Mouse (Mus musculus) midbrain, embryonic 12.5 days (tissue): ENCODE data around the gene Cmtm4. TPM values are rescaled to one million over a fixed set of nuclear protein-coding genes. Genes with fewer than 3 reads are reported as not detected.
A peak's percentile ranks its signal among the peaks of the same experiment; 100 is the strongest.

Source experiments
- ATAC-seq: fragments of 200-750 bp; cut with Nextera tagmentation; 2 replicates; pipeline ENCODE4 v1.8.0; 2017; ENCODE audit warnings: low read depth, moderate TSS enrichment, moderate library complexity; ENCODE audit not compliant: low FRiP score
- H3K27ac ChIP-seq: fragments of 300-500 bp; sonication (generic); replicated peaks from 2 replicates; pipeline ENCODE4 v1.5.1; 2016; ENCODE audit warnings: mild to moderate bottlenecking
- H3K27me3 ChIP-seq: fragments of 300-500 bp; sonication (generic); 2 replicates; pipeline ENCODE4 v1.6.1; 2016; ENCODE audit warnings: mild to moderate bottlenecking
- H3K36me3 ChIP-seq: fragments of 300-500 bp; sonication (generic); 2 replicates; pipeline ENCODE4 v1.6.1; 2016
- H3K4me1 ChIP-seq: fragments of 300-500 bp; sonication (generic); 2 replicates; pipeline ENCODE4 v1.6.1; 2016
- H3K4me2 ChIP-seq: fragments of 300-500 bp; sonication (generic); replicated peaks from 2 replicates; pipeline ENCODE4 v1.6.1; 2016; ENCODE audit warnings: mild to moderate bottlenecking, moderate library complexity
- H3K4me3 ChIP-seq: fragments of 300-500 bp; sonication (generic); 2 replicates; pipeline ENCODE4 v1.5.1; 2016; ENCODE audit warnings: mild to moderate bottlenecking
- H3K9ac ChIP-seq: fragments of 300-500 bp; sonication (generic); replicated peaks from 2 replicates; pipeline ENCODE4 v1.6.1; 2016; ENCODE audit warnings: mild to moderate bottlenecking, moderate library complexity
- H3K9me3 ChIP-seq: fragments of 300-500 bp; sonication (generic); 2 replicates; pipeline ENCODE4 v1.6.1; 2016; ENCODE audit warnings: mild to moderate bottlenecking
- WGBS: fragments of 180-500 bp; shearing (Covaris S2); methylation state at CpG from one replicate; pipeline ENCODE4 v1.1.7; 2016; 5-methylcytosine and 5-hydroxymethylcytosine counted together
- polyA plus RNA-seq: library from polyadenylated mRNA; unstranded; fragments of >200 nt; fragmentation: Nextera tagmentation; extraction: Ambion mirVana; gene quantifications from 2 replicates; pipeline ENCODE4 v1.2.1, GENCODE M21; 2016

Gene Cmtm4
- polyA plus RNA-seq, 1 experiment from 2014 or later = 2.0 TPM

- WGBS = 88% methylated on average over 5 of the region's 5 CpGs
- peaks cover 24% of the 10 kb centered on the region for H3K4me1 ChIP-seq
- no peak overlapping the region for H3K27ac ChIP-seq
- no peak overlapping the region for H3K4me3 ChIP-seq
- no peak for ATAC-seq
- no peaks in the 10 kb centered on the region for H3K36me3 ChIP-seq
- H3K9ac ChIP-seq = no peak overlapping the region
- H3K4me2 ChIP-seq = no peak overlapping the region
- no peaks in the 10 kb centered on the region for H3K9me3 ChIP-seq
- no peaks in the 10 kb centered on the region; the same call in 1 of the 2 replicates for H3K27me3 ChIP-seq
Measured at GRCm38 (mm10) chr8:104342426-104342825, 53.2 kb downstream of the Cmtm4 start.

- Histone ChIP-seq H3K27me3 (no peaks in the 10 kb centered on the region; the same call in 1 of the 2 replicates), H3K36me3 (no peaks in the 10 kb centered on the region), H3K27ac (no peak overlapping the region), H3K9me3 (no peaks in the 10 kb centered on the region), H3K4me3 (peak overlapping the region; percentile 58), H3K4me1 (peaks cover 24% of the 10 kb centered on the region), H3K9ac (no peak overlapping the region), H3K4me2 (peak overlapping the region; percentile 81)
- no peak for ATAC-seq
- WGBS = 43% methylated on average over 6 of the region's 6 CpGs
Measured at GRCm38 (mm10) chr8:104341678-104342077, 53.9 kb downstream of the Cmtm4 start.

GRCm38 (mm10) chr8:104341106-104341561 is 54.5 kb downstream of the Cmtm4 start:
- Histone ChIP-seq H3K27me3 (no peaks in the 10 kb centered on the region; the same call in 1 of the 2 replicates), H3K9ac (peak overlapping the region; percentile 69), H3K9me3 (no peaks in the 10 kb centered on the region), H3K27ac (peak overlapping the region; percentile 40), H3K4me2 (peak overlapping the region; percentile 81), H3K4me1 (peaks cover 24% of the 10 kb centered on the region), H3K36me3 (no peaks in the 10 kb centered on the region), H3K4me3 (peak overlapping the region; percentile 58)
- peak; percentile 67 for ATAC-seq
- WGBS = 2% methylated on average over 24 of the region's 24 CpGs

GRCm38 (mm10) chr8:104340233-104341105 is 55.1 kb downstream of the Cmtm4 start:
- H3K9ac ChIP-seq = peak overlapping the region; percentile 69
- peak; percentile 83 for ATAC-seq
- peak overlapping the region; percentile 40 for H3K27ac ChIP-seq
- peak overlapping the region; percentile 58 for H3K4me3 ChIP-seq
- no peaks in the 10 kb centered on the region for H3K9me3 ChIP-seq
- H3K4me2 ChIP-seq = peak overlapping the region; percentile 81
- WGBS = 0% methylated on average over 47 of the region's 54 CpGs
- no peaks in the 10 kb centered on the region for H3K36me3 ChIP-seq
- H3K4me1 ChIP-seq = peaks cover 24% of the 10 kb centered on the region
- no peaks in the 10 kb centered on the region; the same call in 1 of the 2 replicates for H3K27me3 ChIP-seq

GRCm38 (mm10) chr8:104339983-104340232 is 55.7 kb downstream of the Cmtm4 start:
- H3K4me3 ChIP-seq = peak overlapping the region; percentile 58
- no peaks in the 10 kb centered on the region for H3K9me3 ChIP-seq
- H3K36me3 ChIP-seq = no peaks in the 10 kb centered on the region
- H3K27ac ChIP-seq = no peak overlapping the region
- no peaks in the 10 kb centered on the region; the same call in 1 of the 2 replicates for H3K27me3 ChIP-seq
- peaks cover 24% of the 10 kb centered on the region for H3K4me1 ChIP-seq
- H3K4me2 ChIP-seq = peak overlapping the region; percentile 81
- under 1% methylated on average over 6 of the region's 6 CpGs for WGBS
- no peak; the same call in 1 of the 2 replicates for ATAC-seq
- peak overlapping the region; percentile 69 for H3K9ac ChIP-seq

- ATAC-seq = no peak
- Histone ChIP-seq H3K4me3 (peak within 1 kb of the TSS; percentile 58), H3K36me3 (no peaks in the 10 kb centered on the region), H3K4me2 (peak within 1 kb of the TSS; percentile 81), H3K27me3 (no peaks in the 10 kb centered on the region; the same call in 1 of the 2 replicates), H3K4me1 (peaks cover 24% of the 10 kb centered on the region), H3K27ac (no peak within 1 kb of the TSS), H3K9me3 (no peaks in the 10 kb centered on the region), H3K9ac (peak within 1 kb of the TSS; percentile 69)
- 14% methylated on average over 16 of the region's 18 CpGs for WGBS
Measured at GRCm38 (mm10) chr8:104339229-104339982, 56.2 kb downstream of the Cmtm4 start, which contains the start of gene Cmtm3. TSS of gene Cmtm3 (plus strand) at chr8:104339410.

- WGBS = 52% methylated on average over 3 of the region's 3 CpGs
- peaks cover 24% of the 10 kb centered on the region for H3K4me1 ChIP-seq
- no peaks in the 10 kb centered on the region; the same call in 1 of the 2 replicates for H3K27me3 ChIP-seq
- H3K9me3 ChIP-seq = no peaks in the 10 kb centered on the region
- H3K36me3 ChIP-seq = no peaks in the 10 kb centered on the region
- H3K9ac ChIP-seq = no peak overlapping the region
- no peak overlapping the region for H3K27ac ChIP-seq
- H3K4me2 ChIP-seq = no peak overlapping the region
- ATAC-seq = no peak
- H3K4me3 ChIP-seq = no peak overlapping the region
Measured at GRCm38 (mm10) chr8:104337890-104338289, 57.7 kb downstream of the Cmtm4 start.

GRCm38 (mm10) chr8:104336806-104337205 is 58.8 kb downstream of the Cmtm4 start:
- Histone ChIP-seq H3K27me3 (no peaks in the 10 kb centered on the region; the same call in 1 of the 2 replicates), H3K4me1 (peaks cover 24% of the 10 kb centered on the region), H3K27ac (no peak overlapping the region), H3K36me3 (no peaks in the 10 kb centered on the region), H3K4me3 (no peak overlapping the region), H3K4me2 (no peak overlapping the region), H3K9me3 (no peaks in the 10 kb centered on the region), H3K9ac (no peak overlapping the region)
- no peak for ATAC-seq
- 81% methylated on average over 1 of the region's 1 CpGs for WGBS

GRCm38 (mm10) chr8:104334196-104334595 is 61.4 kb downstream of the Cmtm4 start:
- H3K9me3 ChIP-seq = no peaks in the 10 kb centered on the region
- no peak overlapping the region for H3K4me2 ChIP-seq
- 70% methylated on average over 1 of the region's 1 CpGs for WGBS
- no peaks in the 10 kb centered on the region for H3K36me3 ChIP-seq
- H3K27me3 ChIP-seq = no peaks in the 10 kb centered on the region; the same call in 1 of the 2 replicates
- H3K9ac ChIP-seq = no peak overlapping the region
- peaks cover 2% of the 10 kb centered on the region for H3K4me1 ChIP-seq
- no peak for ATAC-seq
- no peak overlapping the region for H3K27ac ChIP-seq
- H3K4me3 ChIP-seq = no peak overlapping the region

GRCm38 (mm10) chr8:104333786-104334185 is 61.8 kb downstream of the Cmtm4 start:
- no peaks in the 10 kb centered on the region for H3K9me3 ChIP-seq
- H3K36me3 ChIP-seq = no peaks in the 10 kb centered on the region
- no peak overlapping the region for H3K27ac ChIP-seq
- no peaks in the 10 kb centered on the region for H3K27me3 ChIP-seq
- H3K9ac ChIP-seq = no peak overlapping the region
- no peaks in the 10 kb centered on the region for H3K4me1 ChIP-seq
- no peak overlapping the region for H3K4me2 ChIP-seq
- H3K4me3 ChIP-seq = no peak overlapping the region
- ATAC-seq = no peak
- WGBS = 84% methylated on average over 5 of the region's 5 CpGs

- Histone ChIP-seq H3K36me3 (no peaks in the 10 kb centered on the region), H3K9me3 (no peaks in the 10 kb centered on the region), H3K4me2 (no peak overlapping the region), H3K4me3 (no peak overlapping the region), H3K4me1 (no peaks in the 10 kb centered on the region), H3K9ac (no peak overlapping the region), H3K27me3 (no peaks in the 10 kb centered on the region), H3K27ac (no peak overlapping the region)
- no peak for ATAC-seq
- 79% methylated on average over 5 of the region's 5 CpGs for WGBS
Measured at GRCm38 (mm10) chr8:104332665-104333631, 62.7 kb downstream of the Cmtm4 start.
